Mouse (Mus musculus) C2C12 (cell line): ENCODE data around the gene Rpa1. TPM values are rescaled to one million over a fixed set of nuclear protein-coding genes. Genes with fewer than 3 reads are reported as not detected.

Experiments
- H3K27me3 ChIP-seq: one replicate; pipeline ENCODE4 v1.6.1; 2011; ENCODE audit not compliant: control insufficient read depth, insufficient read depth, insufficient read length
- H3K36me3 ChIP-seq: one replicate; pipeline ENCODE4 v1.6.1; 2011; ENCODE audit not compliant: control insufficient read depth, insufficient read depth
- H3K4me3 ChIP-seq: one replicate; pipeline ENCODE4 v1.5.1; 2011; ENCODE audit warnings: mild to moderate bottlenecking, control low read depth; ENCODE audit not compliant: poor library complexity, insufficient read depth, severe bottlenecking
- H3K79me2 ChIP-seq: one replicate; pipeline ENCODE4 v1.6.1; 2011; ENCODE audit not compliant: control insufficient read depth, insufficient read depth
- H3K79me3 ChIP-seq: one replicate; pipeline ENCODE4 v1.6.1; 2011; ENCODE audit warnings: low read depth, control low read depth
- H3ac ChIP-seq: one replicate; pipeline ENCODE3; 2011; ENCODE audit warnings: low read depth; ENCODE audit not compliant: control insufficient read depth, insufficient read length
- CEBPB ChIP-seq: IDR thresholded peaks from one replicate; pipeline ENCODE4 v1.6.1; 2011; ENCODE audit warnings: low read depth, mild to moderate bottlenecking, control low read depth, moderate library complexity
- CTCF ChIP-seq: IDR thresholded peaks from one replicate; pipeline ENCODE4 v1.5.1; 2011; ENCODE audit not compliant: control insufficient read depth, insufficient read depth, insufficient read length
- FOSL1 ChIP-seq: IDR thresholded peaks from one replicate; pipeline ENCODE4 v1.8.0; 2011; ENCODE audit warnings: mild to moderate bottlenecking, low read length; ENCODE audit not compliant: poor library complexity, insufficient read depth, severe bottlenecking
- MAX ChIP-seq: IDR thresholded peaks from one replicate; pipeline ENCODE4 v1.6.1; 2011; ENCODE audit warnings: mild to moderate bottlenecking, control low read depth
- MYOD1 ChIP-seq: IDR thresholded peaks from one replicate; pipeline ENCODE4 v1.6.1; 2011; ENCODE audit warnings: low read depth; ENCODE audit not compliant: control insufficient read depth, insufficient read length
- MYOG ChIP-seq: IDR thresholded peaks from one replicate; pipeline ENCODE4 v1.6.1; 2011; ENCODE audit not compliant: control insufficient read depth, insufficient read length; ENCODE audit errors: extremely low read depth
- USF1 ChIP-seq: IDR thresholded peaks from one replicate; pipeline ENCODE4 v1.6.1; 2011; ENCODE audit warnings: low read depth, mild to moderate bottlenecking, control low read depth, moderate library complexity
- polyA plus RNA-seq: library from polyadenylated mRNA; unstranded; fragments of >200 nt; fragmentation: generic; extraction: Trizol; gene quantifications from one replicate; pipeline ENCODE4 v1.2.1, GENCODE M21; 2012; ENCODE audit warnings: missing spikeins

Gene Rpa1
- polyA plus RNA-seq, 1 experiment, result 164 TPM

GRCm38 (mm10) chr11:75257056-75257648 lies 91.0 kb downstream of the Rpa1 start:
- Histone ChIP-seq H3K79me2 (no peaks in the 10 kb centered on the region), H3K36me3 (no peaks in the 10 kb centered on the region), H3K27me3 (peaks cover 4% of the 10 kb centered on the region), H3K4me3 (no peak overlapping the region), H3K79me3 (no peaks in the 10 kb centered on the region), H3ac (no peak overlapping the region)
- TF ChIP-seq MYOG (no peak), MAX (no peak), USF1 (no peak), MYOD1 (no peak), CTCF (no peak), CEBPB (no peak), FOSL1 (no peak)

GRCm38 (mm10) chr11:75255330-75255729 lies 92.8 kb downstream of the Rpa1 start:
- H3K4me3 ChIP-seq, result no peak overlapping the region
- no peaks in the 10 kb centered on the region for H3K79me2 ChIP-seq
- H3K36me3 ChIP-seq, result no peaks in the 10 kb centered on the region
- no peak overlapping the region for H3ac ChIP-seq
- no peak for TF ChIP-seq CEBPB
- no peaks in the 10 kb centered on the region for H3K79me3 ChIP-seq
- H3K27me3 ChIP-seq, result peaks cover 3% of the 10 kb centered on the region

- H3K27me3 ChIP-seq, result no peaks in the 10 kb centered on the region
- H3ac ChIP-seq, result no peak overlapping the region
- no peaks in the 10 kb centered on the region for H3K36me3 ChIP-seq
- no peak for TF ChIP-seq MYOD1
- no peak for TF ChIP-seq CEBPB
- no peak for TF ChIP-seq MYOG
- TF ChIP-seq CTCF, result no peak
- TF ChIP-seq FOSL1, result no peak
- TF ChIP-seq USF1, result no peak
- TF ChIP-seq MAX, result no peak
- no peaks in the 10 kb centered on the region for H3K79me2 ChIP-seq
- H3K4me3 ChIP-seq, result no peak overlapping the region
- H3K79me3 ChIP-seq, result no peaks in the 10 kb centered on the region
Observed at GRCm38 (mm10) chr11:75254252-75254912, 93.7 kb downstream of the Rpa1 start.

GRCm38 (mm10) chr11:75251557-75252070 lies 96.5 kb downstream of the Rpa1 start:
- TF ChIP-seq MYOG, result no peak
- TF ChIP-seq MAX, result no peak
- no peak for TF ChIP-seq CEBPB
- no peak for TF ChIP-seq FOSL1
- TF ChIP-seq MYOD1, result no peak
- no peak for TF ChIP-seq USF1
- no peak for TF ChIP-seq CTCF
- Histone ChIP-seq H3K27me3 (no peaks in the 10 kb centered on the region), H3ac (no peak overlapping the region), H3K79me2 (no peaks in the 10 kb centered on the region), H3K36me3 (no peaks in the 10 kb centered on the region), H3K79me3 (no peaks in the 10 kb centered on the region), H3K4me3 (no peak overlapping the region)

DNA sequence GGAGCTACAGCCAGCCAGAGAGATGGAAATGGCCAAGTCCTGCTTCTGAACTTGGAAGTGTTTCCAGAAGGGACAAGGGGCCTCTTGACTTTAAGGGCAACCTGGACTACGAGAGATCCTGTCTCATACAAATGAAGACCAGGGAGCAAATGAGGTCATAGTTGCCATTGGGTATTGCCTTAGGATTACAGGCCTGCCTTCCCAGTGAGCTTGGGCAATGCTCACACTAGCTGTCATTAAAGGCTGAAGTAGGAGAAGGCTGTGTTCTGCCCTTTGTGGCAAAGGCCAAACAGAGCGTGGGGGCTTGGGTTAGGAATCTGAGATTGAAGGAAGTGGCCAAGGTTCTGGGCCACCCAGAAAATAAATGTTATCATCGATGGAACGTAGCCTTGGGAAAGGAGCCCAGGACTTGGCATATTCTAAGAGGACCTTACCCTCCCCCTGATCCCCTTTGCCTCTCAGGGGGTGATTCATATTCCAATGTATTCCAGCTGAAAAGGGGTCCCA lies 97.1 kb downstream of the Rpa1 start:
- Histone ChIP-seq H3K36me3 (no peaks in the 10 kb centered on the region), H3ac (no peak overlapping the region), H3K4me3 (no peak overlapping the region), H3K27me3 (no peaks in the 10 kb centered on the region), H3K79me3 (no peaks in the 10 kb centered on the region), H3K79me2 (no peaks in the 10 kb centered on the region)
- no peak for TF ChIP-seq CTCF
- TF ChIP-seq USF1, result no peak
- TF ChIP-seq MYOG, result no peak
- no peak for TF ChIP-seq CEBPB
- TF ChIP-seq MAX, result no peak
- TF ChIP-seq MYOD1, result no peak
- no peak for TF ChIP-seq FOSL1

- Histone ChIP-seq H3K27me3 (no peaks in the 10 kb centered on the region), H3ac (no peak overlapping the region), H3K4me3 (no peak overlapping the region), H3K36me3 (no peaks in the 10 kb centered on the region), H3K79me2 (no peaks in the 10 kb centered on the region), H3K79me3 (no peaks in the 10 kb centered on the region)
- TF ChIP-seq USF1 (no peak), MYOD1 (no peak), CTCF (no peak), FOSL1 (no peak), MYOG (no peak), CEBPB (no peak), MAX (no peak)
Observed at GRCm38 (mm10) chr11:75249588-75249987, 98.5 kb downstream of the Rpa1 start.
